Mouse (Mus musculus) embryonic stem cell, embryonic (primary cell): ENCODE data around the gene Gm49398.

Source experiments
- CTCF ChIA-PET, 4 experiments: fragments of 300-600 bp in 2 of 4; fragments of 350-600 bp in 2 of 4; sonication (Branson Sonifier 250); formaldehyde crosslinking; loops; one replicate each; lab custom pipeline; 2022; ENCODE audit warnings: inconsistent platforms in 2 of 4; lab: Charles Lee
- POLR2A ChIA-PET, 4 experiments: fragments of 300-600 bp in 2 of 4; fragments of 350-600 bp in 2 of 4; sonication (Branson Sonifier 250); formaldehyde crosslinking; loops; one replicate each; lab custom pipeline; 2022; ENCODE audit warnings: antibody characterized with exemption in 4 of 4, inconsistent platforms in 1 of 4; lab: Charles Lee

The Gm49398 gene

GRCm38 (mm10) chr13:61288739-61289138 lies at the start of gene Gm49398:
Gene Gm49398 (minus strand): TSS chr13:61288839.
- ChIA-PET CTCF (no interaction called here), POLR2A (no interaction called here)

DNA sequence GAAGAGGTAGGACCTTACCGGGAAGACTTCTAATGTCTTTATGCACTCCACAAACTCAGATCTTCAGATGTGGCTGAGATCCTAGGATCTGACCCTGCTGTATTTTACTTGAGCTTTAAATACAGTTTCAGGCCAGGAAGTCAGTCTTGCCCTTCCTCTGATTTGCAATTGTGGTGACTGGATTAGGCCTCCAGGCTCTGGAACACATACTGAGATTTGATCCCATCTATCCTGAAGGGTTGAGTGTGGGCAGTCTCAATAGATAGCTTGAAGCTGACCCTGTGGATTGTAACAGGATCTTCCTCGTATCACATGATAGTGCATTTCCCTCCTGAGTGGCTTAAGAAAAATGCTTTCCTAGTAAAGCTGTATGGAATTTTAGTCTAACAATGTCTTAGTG lies 33.4 kb downstream of the Gm49398 start, which contains the start of gene Cts8:
TSS of gene Cts8 (minus strand) at position 101 of the 400 bp plus-strand sequence.
- ChIA-PET CTCF (no interaction called here), POLR2A (no interaction called here)

DNA sequence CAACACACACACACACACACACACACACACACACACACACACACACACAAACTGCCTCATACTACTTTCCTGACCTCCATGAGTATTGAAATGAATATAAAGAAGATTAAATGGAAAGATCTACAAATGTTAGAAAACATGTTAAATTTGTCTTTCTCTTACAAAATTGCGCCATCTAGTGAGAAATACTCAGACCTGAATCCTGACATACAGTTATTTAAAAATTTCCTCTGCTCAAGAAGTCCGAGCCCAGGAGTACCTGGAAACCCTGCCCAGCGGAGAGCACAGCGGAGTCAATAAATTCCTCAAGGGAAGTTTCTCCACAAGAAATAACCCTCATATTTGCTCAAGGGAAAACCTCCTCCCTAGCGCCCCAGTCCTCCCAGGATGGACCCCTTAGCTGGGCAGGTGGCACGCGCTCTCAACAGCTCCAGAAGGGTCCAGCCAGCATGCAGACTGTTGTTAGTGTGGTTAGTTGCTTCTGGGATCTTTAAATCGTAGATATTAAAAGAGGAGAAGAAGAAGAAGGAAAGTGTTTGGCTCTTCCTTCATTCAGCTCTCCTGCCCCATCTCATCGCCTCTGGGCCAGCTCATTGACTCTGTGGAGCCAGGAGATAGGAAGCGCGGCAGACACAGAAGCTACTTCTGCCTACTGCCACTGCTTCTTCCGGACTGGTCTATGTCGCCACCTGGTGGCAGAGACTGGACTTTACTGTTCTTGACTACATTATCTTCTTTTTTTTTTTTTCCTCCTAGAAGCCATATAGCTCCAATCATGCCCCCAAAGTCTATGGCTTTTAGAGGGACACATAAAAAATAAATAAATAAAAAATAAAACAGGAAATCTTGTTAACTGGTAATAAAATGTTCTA lies 47.3 kb downstream of the Gm49398 start:
- ChIA-PET CTCF (interaction anchor here (0.5 to 1.4 kb wide), 20 partner anchors 8 to 1404 kb away, joined by 3 to 10 read pairs (median 4); no protein-coding TSS in a partner anchor), POLR2A (interaction anchor here in 2 of 4 experiments (0.6 to 2.0 kb wide), 2 partner anchors 9 to 107 kb away, joined by 3 to 4 read pairs; no protein-coding TSS in a partner anchor)

DNA sequence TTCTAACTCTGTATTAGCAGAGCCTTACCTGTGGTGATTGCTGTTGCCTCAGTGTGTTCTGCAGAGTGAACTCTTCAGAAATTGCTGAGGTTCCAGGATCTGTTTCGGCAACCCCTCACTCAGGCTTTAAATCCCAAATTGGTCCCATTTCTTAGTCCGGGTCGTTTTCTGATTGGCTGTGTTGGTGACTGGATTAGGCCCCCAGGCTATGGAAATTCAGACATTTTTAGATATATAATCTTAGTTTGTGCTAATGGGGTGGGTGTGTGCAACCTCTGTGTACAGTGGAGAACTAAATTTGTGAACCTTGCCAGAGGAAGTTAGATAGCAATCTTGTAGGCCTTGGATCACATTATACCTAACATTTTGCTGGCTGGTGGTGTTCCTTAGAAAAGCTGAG lies 85.3 kb downstream of the Gm49398 start, which contains the start of gene Cts6:
TSS of gene Cts6 (minus strand) at position 101 of the 400 bp plus-strand sequence.
- ChIA-PET CTCF (no interaction called here), POLR2A (no interaction called here)
